Mouse (Mus musculus) embryonic stem cell, embryonic (primary cell): ENCODE measurements at regions not wholly inside any gene's neighbourhood (a gene's known extent, or its start where the extent isn't known, plus 50 kb on each side); places are given as distances from the start of the nearest gene placed in this dataset.

Source experiments
- CTCF ChIA-PET, 4 experiments: fragments of 300-600 bp in 2 of 4; fragments of 350-600 bp in 2 of 4; sonication (Branson Sonifier 250); formaldehyde crosslinking; loops; one replicate each; lab custom pipeline; 2022; ENCODE audit warnings: inconsistent platforms in 2 of 4; lab: Charles Lee
- POLR2A ChIA-PET, 4 experiments: fragments of 300-600 bp in 2 of 4; fragments of 350-600 bp in 2 of 4; sonication (Branson Sonifier 250); formaldehyde crosslinking; loops; one replicate each; lab custom pipeline; 2022; ENCODE audit warnings: antibody characterized with exemption in 4 of 4, inconsistent platforms in 1 of 4; lab: Charles Lee

- CTCF ChIA-PET, result no interaction called here
- POLR2A ChIA-PET, result no interaction called here
Observed at GRCm38 (mm10) chrX:113966128-113966527, 508.0 kb upstream of the Klhl4 start.

- ChIA-PET POLR2A (no interaction called here), CTCF (no interaction called here)
Observed at GRCm38 (mm10) chrX:113993118-113993517, 481.0 kb upstream of the Klhl4 start.

- ChIA-PET POLR2A (no interaction called here), CTCF (interaction anchor here in 1 of 4 experiments (0.6 kb wide), 1 partner anchor 360 kb away, joined by 3 read pairs; no protein-coding TSS in a partner anchor)
Observed at GRCm38 (mm10) chrX:114041281-114041680, 432.9 kb upstream of the Klhl4 start.
